Mouse (Mus musculus) kidney, postnatal 0 days (tissue): ENCODE measurements around the gene Mtmr14. TPM values are rescaled to one million over a fixed set of nuclear protein-coding genes. Genes with fewer than 3 reads are reported as not detected.

Experiments used
- ATAC-seq: fragments of 200-750 bp; cut with Nextera tagmentation; replicated peaks from 2 replicates; pipeline ENCODE4 v1.8.0; 2017; ENCODE audit warnings: low read depth, moderate number of reproducible peaks, moderate TSS enrichment, moderate library complexity; ENCODE audit not compliant: low FRiP score
- DNase-seq: peaks from one replicate; pipeline ENCODE4 v3.0.0-alpha.2; 2016; ENCODE audit warnings: low spot score
- H3K27ac ChIP-seq: fragments of 300-500 bp; sonication (generic); 2 replicates; pipeline ENCODE4 v1.5.1; 2014; ENCODE audit warnings: mild to moderate bottlenecking
- H3K27me3 ChIP-seq: fragments of 300-500 bp; sonication (generic); 2 replicates; pipeline ENCODE4 v1.6.1; 2014; ENCODE audit warnings: low read length, mixed read lengths; ENCODE audit not compliant: insufficient read depth
- H3K36me3 ChIP-seq: fragments of 300-500 bp; sonication (generic); 2 replicates; pipeline ENCODE4 v1.6.1; 2014; ENCODE audit warnings: low read length, mixed read lengths; ENCODE audit not compliant: insufficient read depth
- H3K4me1 ChIP-seq: fragments of 300-500 bp; sonication (generic); replicated peaks from 2 replicates; pipeline ENCODE4 v1.6.1; 2014; ENCODE audit warnings: antibody characterized with exemption, low read length, mixed read lengths; ENCODE audit not compliant: insufficient read depth
- H3K4me2 ChIP-seq: fragments of 300-500 bp; sonication (generic); 2 replicates; pipeline ENCODE4 v1.6.1; 2014; ENCODE audit warnings: mild to moderate bottlenecking, low read length, moderate library complexity, mixed read lengths
- H3K4me3 ChIP-seq: fragments of 300-500 bp; sonication (generic); replicated peaks from 2 replicates; pipeline ENCODE4 v1.5.1; 2014; ENCODE audit warnings: low read depth, low read length
- H3K9ac ChIP-seq: fragments of 300-500 bp; sonication (generic); 2 replicates; pipeline ENCODE4 v1.6.1; 2014; ENCODE audit warnings: low read depth, low read length
- H3K9me3 ChIP-seq: fragments of 300-500 bp; sonication (generic); replicated peaks from 2 replicates; pipeline ENCODE4 v1.6.1; 2016; ENCODE audit warnings: low read length, inconsistent platforms, mixed read lengths
- CTCF ChIP-seq: IDR thresholded peaks from 2 replicates; pipeline ENCODE4 v1.5.1; 2016; ENCODE audit warnings: antibody characterized with exemption, low read depth, mild to moderate bottlenecking, moderate library complexity
- WGBS: fragments of 180-500 bp; shearing (Covaris S2); extraction: QIAGEN DNeasy Blood & Tissue Kit; methylation state at CpG from one replicate; pipeline ENCODE4 v1.1.7; 2014; 5-methylcytosine and 5-hydroxymethylcytosine counted together
- polyA plus RNA-seq: library from polyadenylated mRNA; unstranded; fragments of >200 nt; fragmentation: Nextera tagmentation; extraction: Ambion mirVana; gene quantifications from 2 replicates; pipeline ENCODE4 v1.2.1, GENCODE M21; 2015

Mtmr14 gene
- polyA plus RNA-seq, 1 experiment from 2014 or later, result 33.7 TPM

DNA sequence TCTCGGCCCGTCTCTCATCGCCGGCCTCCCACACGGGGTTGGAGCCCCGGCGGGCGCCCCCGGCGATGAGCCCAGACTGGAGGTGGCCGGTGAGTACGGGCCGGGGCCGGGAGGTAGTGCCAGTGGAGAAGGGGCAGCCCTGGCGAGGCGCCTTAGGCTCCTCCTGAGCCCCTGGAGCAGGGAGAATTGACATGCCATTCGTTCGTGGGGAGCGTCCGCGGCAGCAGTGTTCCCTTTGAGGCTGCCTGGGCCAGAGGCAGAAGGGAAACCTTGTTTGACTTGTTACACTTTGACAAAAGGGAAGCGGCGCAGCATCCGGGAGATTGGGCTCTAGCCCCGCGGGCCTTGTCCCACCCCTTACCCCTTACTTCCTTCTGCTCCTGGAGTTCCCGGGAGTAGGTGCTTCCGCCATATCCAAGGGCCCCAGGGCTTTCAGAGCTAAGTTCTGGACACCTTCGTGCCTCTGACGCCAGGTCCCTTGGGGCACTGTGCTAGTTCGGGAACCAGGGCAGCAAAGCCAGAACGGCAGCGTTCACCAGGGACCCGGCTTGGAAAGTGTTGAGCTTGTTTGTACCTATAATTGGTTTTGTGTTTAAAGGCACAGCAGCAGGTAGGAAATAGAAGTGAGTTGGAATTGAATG is 70.0 kb downstream of the Mtmr14 start:
- DNase-seq (peak; percentile 42), ATAC-seq (no peak)
- TF ChIP-seq CTCF, result no peak
- Histone ChIP-seq H3K9ac (peak overlapping the region; percentile 98), H3K27me3 (no peaks in the 10 kb centered on the region), H3K4me3 (peak overlapping the region; percentile 98), H3K4me1 (peaks cover 10% of the 10 kb centered on the region), H3K27ac (peak overlapping the region; percentile 99), H3K36me3 (peaks cover 18% of the 10 kb centered on the region; the same call in 1 of the 2 replicates), H3K4me2 (peak overlapping the region; percentile 97), H3K9me3 (no peaks in the 10 kb centered on the region)
- WGBS, result under 1% methylated on average over 28 of the region's 34 CpGs

DNA sequence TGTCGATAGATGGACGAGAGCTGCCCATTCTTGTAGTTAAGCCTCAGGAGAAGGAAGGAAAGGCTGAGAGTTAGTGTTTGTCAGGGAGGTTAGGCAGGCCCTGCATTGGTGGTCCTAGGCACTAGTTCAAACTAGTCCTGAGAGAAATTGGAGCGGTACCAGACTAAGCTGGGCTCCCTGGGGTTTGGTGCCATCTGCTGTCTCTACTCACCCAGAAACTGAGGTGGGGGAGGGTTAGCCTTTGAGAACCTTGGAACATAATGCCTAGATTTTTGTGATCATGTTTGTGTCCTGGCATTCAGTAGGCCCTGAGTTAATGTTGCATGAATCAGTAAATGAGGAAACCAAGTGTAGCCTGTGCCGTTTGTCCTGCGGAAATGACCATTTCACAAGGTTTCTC is 70.5 kb downstream of the Mtmr14 start:
- Histone ChIP-seq H3K4me1 (peaks cover 10% of the 10 kb centered on the region), H3K9me3 (no peaks in the 10 kb centered on the region), H3K4me3 (peak overlapping the region; percentile 98), H3K27ac (peak overlapping the region; percentile 99), H3K36me3 (peaks cover 22% of the 10 kb centered on the region; the same call in 1 of the 2 replicates), H3K4me2 (peak overlapping the region; percentile 97), H3K9ac (peak overlapping the region; percentile 98), H3K27me3 (no peaks in the 10 kb centered on the region)
- ATAC-seq, result no peak
- 16% methylated on average over 5 of the region's 5 CpGs for WGBS
- peak; percentile 69 for TF ChIP-seq CTCF
- peak; percentile 75 for DNase-seq

DNA sequence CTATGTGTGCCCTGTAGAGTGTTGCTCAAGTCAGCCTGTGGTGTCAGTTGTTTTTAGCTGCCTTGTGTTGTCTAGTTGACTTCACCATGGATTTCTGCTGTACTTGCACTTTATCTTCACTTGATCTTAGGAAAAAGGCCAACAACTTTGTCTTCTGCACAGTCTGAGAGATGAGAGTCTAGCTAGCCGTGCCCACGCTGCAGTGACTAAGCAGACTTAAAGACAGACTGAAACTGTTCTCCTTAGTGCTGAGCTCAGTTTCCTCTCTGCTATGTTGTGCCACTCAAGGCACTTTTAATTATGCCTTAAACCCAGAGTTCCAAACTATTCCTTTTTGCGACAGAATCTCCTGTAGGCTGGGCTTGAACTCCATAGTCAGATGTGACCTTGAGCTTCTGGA is 78.3 kb downstream of the Mtmr14 start:
- H3K27me3 ChIP-seq, result no peaks in the 10 kb centered on the region
- no peak for ATAC-seq
- no peak overlapping the region for H3K9ac ChIP-seq
- no peak overlapping the region for H3K4me3 ChIP-seq
- WGBS, result 99% methylated on average over 3 of the region's 3 CpGs
- no peak overlapping the region for H3K27ac ChIP-seq
- H3K36me3 ChIP-seq, result peaks cover 73% of the 10 kb centered on the region
- no peaks in the 10 kb centered on the region for H3K4me1 ChIP-seq
- H3K4me2 ChIP-seq, result no peak overlapping the region
- H3K9me3 ChIP-seq, result no peaks in the 10 kb centered on the region
- no peak for DNase-seq
- no peak for TF ChIP-seq CTCF

DNA sequence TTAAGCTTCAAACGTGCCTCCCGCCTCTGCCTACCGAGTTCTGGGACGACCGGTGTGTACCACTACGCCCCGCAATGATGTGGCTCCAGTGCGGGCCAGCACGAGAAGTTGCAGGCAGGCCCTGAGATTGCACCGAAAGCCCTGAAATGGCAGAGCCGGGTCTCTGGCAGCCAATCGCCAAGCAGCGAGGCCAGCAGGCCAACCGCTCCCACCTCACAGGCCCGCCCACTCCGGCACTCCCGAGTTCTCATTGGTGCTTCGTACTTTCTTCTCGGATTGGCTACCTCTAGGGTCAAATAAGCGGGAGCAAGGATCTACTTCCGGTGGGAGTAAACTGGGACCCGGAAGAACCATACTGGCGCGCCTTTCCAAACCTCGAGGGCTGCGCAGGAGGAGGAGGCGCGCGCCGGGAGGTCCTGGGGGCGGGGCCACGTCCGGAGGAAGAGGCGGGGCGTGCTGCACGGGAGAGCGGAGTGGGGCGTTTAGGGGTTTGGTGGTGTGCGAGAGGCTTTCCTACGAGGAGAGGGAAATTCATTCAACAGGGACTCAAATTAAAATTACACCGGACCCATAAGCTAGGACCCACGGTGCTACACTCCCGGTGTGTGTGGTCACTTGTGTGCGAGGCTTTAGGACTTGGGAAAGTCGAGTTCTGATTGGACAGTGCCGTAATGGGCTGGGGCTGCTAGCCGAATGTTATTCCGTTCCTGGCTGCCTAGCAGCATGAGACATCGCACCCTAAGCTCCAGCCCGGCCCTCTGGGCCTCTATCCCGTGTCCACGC is 89.1 kb downstream of the Mtmr14 start, which contains the start of gene Ogg1:
Gene Ogg1 (plus strand): TSS at position 440 of the 783 bp plus-strand sequence.
- no peaks in the 10 kb centered on the region for H3K9me3 ChIP-seq
- H3K27ac ChIP-seq, result peak within 1 kb of the TSS; percentile 95
- H3K27me3 ChIP-seq, result no peaks in the 10 kb centered on the region
- DNase-seq (peak; percentile 100), ATAC-seq (peak; percentile 97)
- H3K4me3 ChIP-seq, result peak within 1 kb of the TSS; percentile 49
- no peaks in the 10 kb centered on the region for H3K4me1 ChIP-seq
- peaks cover 36% of the 10 kb centered on the region for H3K36me3 ChIP-seq
- under 1% methylated on average over 52 of the region's 52 CpGs for WGBS
- no peak for TF ChIP-seq CTCF
- H3K4me2 ChIP-seq, result peak within 1 kb of the TSS; percentile 83
- peak within 1 kb of the TSS; percentile 80 for H3K9ac ChIP-seq

DNA sequence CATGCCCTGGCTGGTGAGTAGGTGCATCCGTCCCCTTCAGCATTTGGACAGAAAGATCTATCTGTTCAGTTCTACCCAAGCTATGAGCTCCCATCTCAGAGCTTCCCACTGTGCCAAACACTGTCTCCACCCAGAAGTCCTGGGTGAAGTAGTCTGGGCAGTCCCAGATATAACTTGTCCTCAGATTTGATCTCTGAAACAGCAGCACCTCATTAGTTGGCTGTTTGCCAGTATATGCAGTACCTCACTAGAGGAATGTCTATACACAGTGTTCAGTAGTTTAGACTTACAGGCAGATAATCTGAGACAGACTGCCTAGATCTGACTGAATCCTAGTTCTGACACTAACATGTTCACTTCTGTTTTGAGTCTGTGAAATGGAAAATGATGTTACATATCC is 91.8 kb downstream of the Mtmr14 start:
- no peaks in the 10 kb centered on the region for H3K9me3 ChIP-seq
- 85% methylated on average over 1 of the region's 1 CpGs for WGBS
- no peak overlapping the region for H3K9ac ChIP-seq
- no peak overlapping the region for H3K4me2 ChIP-seq
- H3K27me3 ChIP-seq, result no peaks in the 10 kb centered on the region
- H3K4me3 ChIP-seq, result no peak overlapping the region
- ATAC-seq (no peak), DNase-seq (no peak)
- no peak overlapping the region for H3K27ac ChIP-seq
- no peak for TF ChIP-seq CTCF
- H3K4me1 ChIP-seq, result no peaks in the 10 kb centered on the region
- peaks cover 19% of the 10 kb centered on the region for H3K36me3 ChIP-seq

DNA sequence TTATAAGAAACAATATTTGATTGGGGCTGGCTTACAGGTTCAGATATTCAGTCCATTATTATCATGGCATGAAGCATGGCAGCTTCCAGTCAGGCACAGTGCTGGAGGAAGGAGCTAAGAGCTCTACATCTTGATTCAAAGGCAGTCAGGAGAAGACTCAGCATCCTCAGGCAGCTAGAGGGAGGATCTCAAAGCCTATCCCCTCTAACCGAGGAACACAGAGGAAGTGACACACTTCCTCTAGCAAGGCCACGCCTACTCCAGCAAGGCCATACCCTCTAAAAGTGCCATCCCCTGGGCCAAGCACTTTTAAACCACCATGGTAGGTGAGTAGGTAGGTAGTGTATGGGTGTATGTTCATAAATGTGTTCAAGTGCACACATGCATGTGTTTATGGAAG is 92.9 kb downstream of the Mtmr14 start:
- no peak for TF ChIP-seq CTCF
- Histone ChIP-seq H3K27ac (no peak overlapping the region), H3K27me3 (no peaks in the 10 kb centered on the region), H3K36me3 (peaks cover 22% of the 10 kb centered on the region), H3K4me2 (no peak overlapping the region), H3K9ac (no peak overlapping the region), H3K4me1 (no peaks in the 10 kb centered on the region), H3K4me3 (no peak overlapping the region), H3K9me3 (no peaks in the 10 kb centered on the region)
- 47% methylated on average over 2 of the region's 2 CpGs for WGBS
- DNase-seq (no peak), ATAC-seq (no peak)

Other genes starting within 250 kb of the Mtmr14 start
- gene Thumpd3, start 191.6 kb upstream of the Mtmr14 start, polyA plus RNA-seq, result 41.5 and 42.1 TPM in 2 replicates
- 46.4 and 50.3 TPM in 2 replicates for gene Setd5, start 160.5 kb upstream of the Mtmr14 start, polyA plus RNA-seq
- gene Lhfpl4, start 42.5 kb upstream of the Mtmr14 start, polyA plus RNA-seq, result 0.20 and 0.45 TPM in 2 replicates
- gene Cpne9, start 44.5 kb downstream of the Mtmr14 start, polyA plus RNA-seq, result not detected in 2 replicates
- 12.2 and 12.5 TPM in 2 replicates for gene Brpf1, start 69.3 kb downstream of the Mtmr14 start, polyA plus RNA-seq
- gene Ogg1, start 89.1 kb downstream of the Mtmr14 start, polyA plus RNA-seq, result 14.0 TPM in 2 replicates
- gene Camk1, start 106.1 kb downstream of the Mtmr14 start, polyA plus RNA-seq, result 90.6 and 99.7 TPM in 2 replicates
- gene Tada3, start 140.0 kb downstream of the Mtmr14 start, polyA plus RNA-seq, result 37.9 and 39.9 TPM in 2 replicates
- gene Arpc4, start 140.3 kb downstream of the Mtmr14 start, polyA plus RNA-seq, result 375 and 420 TPM in 2 replicates
- gene Ttll3, start 151.4 kb downstream of the Mtmr14 start, polyA plus RNA-seq, result 1.5 and 2.0 TPM in 2 replicates
- gene Rpusd3, start 181.5 kb downstream of the Mtmr14 start, polyA plus RNA-seq, result 24.4 and 30.5 TPM in 2 replicates
- gene Cidec, start 197.9 kb downstream of the Mtmr14 start, polyA plus RNA-seq, result 0.17 and 0.23 TPM in 2 replicates
- 111 and 114 TPM in 2 replicates for gene Jagn1, start 204.7 kb downstream of the Mtmr14 start, polyA plus RNA-seq
- gene Il17re, start 220.6 kb downstream of the Mtmr14 start, polyA plus RNA-seq, result 10.9 and 11.1 TPM in 2 replicates
- 28.0 and 28.8 TPM in 2 replicates for gene Il17rc, start 233.6 kb downstream of the Mtmr14 start, polyA plus RNA-seq
- gene Creld1, start 245.5 kb downstream of the Mtmr14 start, polyA plus RNA-seq, result 25.7 and 28.7 TPM in 2 replicates